Mouse (Mus musculus) bone marrow, adult 2 months (tissue): Measurements from ENCODE around the gene Chn1.

ENCODE experiments used
- CTCF ChIP-seq: fragments of 200-500 bp; IDR thresholded peaks from 2 replicates; pipeline ENCODE4 v1.5.1; 2011; ENCODE audit warnings: low read length, control low read depth; ENCODE audit not compliant: control insufficient read depth, insufficient read depth
- POLR2A ChIP-seq: fragments of 200-500 bp; IDR thresholded peaks from 2 replicates; pipeline ENCODE4 v1.6.1; 2011; ENCODE audit warnings: low read depth, mild to moderate bottlenecking, control low read depth, low read length, borderline replicate concordance; ENCODE audit not compliant: control insufficient read depth

GRCm38 (mm10) chr2:73655663-73656062, 119.5 kb downstream of the Chn1 start:
- TF ChIP-seq CTCF, result no peak
- no peak for TF ChIP-seq POLR2A
